Mouse (Mus musculus) hindbrain, embryonic 12.5 days (tissue): ENCODE results near the gene Lrrc3c. TPM values are rescaled to one million over a fixed set of nuclear protein-coding genes. Genes with fewer than 3 reads are reported as not detected.

Source experiments
- ATAC-seq: fragments of 200-750 bp; cut with Nextera tagmentation; 2 replicates; pipeline ENCODE4 v1.8.0; 2017; ENCODE audit warnings: moderate TSS enrichment; ENCODE audit not compliant: low FRiP score
- H3K27ac ChIP-seq: fragments of 300-500 bp; sonication (generic); 2 replicates; pipeline ENCODE4 v1.5.1; 2016; ENCODE audit warnings: mild to moderate bottlenecking
- H3K27me3 ChIP-seq: fragments of 300-500 bp; sonication (generic); 2 replicates; pipeline ENCODE4 v1.6.1; 2016; ENCODE audit warnings: mild to moderate bottlenecking
- H3K36me3 ChIP-seq: fragments of 300-500 bp; sonication (generic); 2 replicates; pipeline ENCODE4 v1.6.1; 2016; ENCODE audit warnings: mild to moderate bottlenecking
- H3K4me1 ChIP-seq: fragments of 300-500 bp; sonication (generic); 2 replicates; pipeline ENCODE4 v1.6.1; 2016
- H3K4me2 ChIP-seq: fragments of 300-500 bp; sonication (generic); replicated peaks from 2 replicates; pipeline ENCODE4 v1.6.1; 2016; ENCODE audit warnings: mild to moderate bottlenecking
- H3K4me3 ChIP-seq: fragments of 300-500 bp; sonication (generic); 2 replicates; pipeline ENCODE4 v1.5.1; 2016; ENCODE audit warnings: mild to moderate bottlenecking
- H3K9ac ChIP-seq: fragments of 300-500 bp; sonication (generic); 2 replicates; pipeline ENCODE4 v1.6.1; 2016; ENCODE audit warnings: mild to moderate bottlenecking, moderate library complexity
- H3K9me3 ChIP-seq: fragments of 300-500 bp; sonication (generic); replicated peaks from 2 replicates; pipeline ENCODE4 v1.6.1; 2016; ENCODE audit warnings: mild to moderate bottlenecking
- WGBS: fragments of 180-500 bp; shearing (Covaris S2); methylation state at CpG from one replicate; pipeline ENCODE4 v1.1.7; 2016; 5-methylcytosine and 5-hydroxymethylcytosine counted together
- polyA plus RNA-seq: library from polyadenylated mRNA; unstranded; fragments of >200 nt; fragmentation: Nextera tagmentation; extraction: Ambion mirVana; gene quantifications from 2 replicates; pipeline ENCODE4 v1.2.1, GENCODE M21; 2016

Lrrc3c gene
- polyA plus RNA-seq, 1 experiment from 2014 or later, result not detected

DNA sequence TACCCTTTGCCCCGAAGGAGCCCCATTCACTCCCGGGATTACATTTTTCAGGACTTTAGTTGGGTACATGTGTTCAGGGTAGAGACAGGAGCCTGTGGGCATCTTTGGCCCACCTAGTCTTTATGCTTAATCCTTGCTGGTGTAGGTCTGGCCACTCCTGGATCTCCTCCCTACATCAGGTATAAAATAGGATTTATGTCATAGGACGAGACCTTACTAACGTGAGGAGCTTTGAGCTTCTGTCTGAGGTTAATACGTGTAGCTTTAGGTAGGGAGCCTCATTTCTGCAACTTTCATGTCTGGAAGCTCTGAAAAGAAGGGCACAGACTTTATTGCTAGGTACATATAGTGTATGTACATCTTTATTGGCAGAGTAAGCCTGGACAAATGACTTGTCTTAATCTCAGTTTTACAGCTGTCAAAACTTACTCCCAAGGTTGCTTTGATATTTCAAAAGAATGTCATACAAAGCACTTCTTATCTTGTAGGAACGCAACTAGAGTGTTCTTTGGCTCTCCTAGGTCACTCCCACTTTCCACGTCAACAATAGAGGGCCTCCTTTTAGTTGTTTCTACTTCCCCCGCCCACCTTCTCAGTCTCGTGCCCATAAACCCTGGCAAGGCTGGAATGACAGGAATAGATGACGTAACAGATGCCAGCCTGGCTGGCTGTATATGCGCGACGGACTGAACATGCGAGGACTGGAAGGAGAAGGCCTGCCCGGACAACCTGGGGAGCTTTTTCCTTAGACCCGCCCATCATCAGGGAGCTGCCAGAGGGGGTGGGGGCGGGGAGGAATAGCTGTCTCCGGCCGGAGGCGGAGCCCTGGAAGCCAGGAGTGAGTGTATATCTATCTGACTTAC is 10.2 kb upstream of the Lrrc3c start:
- Histone ChIP-seq H3K9me3 (no peaks in the 10 kb centered on the region), H3K36me3 (peaks cover 8% of the 10 kb centered on the region), H3K4me1 (peaks cover 34% of the 10 kb centered on the region), H3K4me2 (peak overlapping the region; percentile 93), H3K27ac (peak overlapping the region; percentile 86), H3K27me3 (peaks cover 5% of the 10 kb centered on the region), H3K9ac (peak overlapping the region; percentile 90), H3K4me3 (peak overlapping the region; percentile 86)
- WGBS, result 7% methylated on average over 19 of the region's 20 CpGs
- 0 out of 2 replicates have a peak, but pooled peaks have one; percentile 7 for ATAC-seq

DNA sequence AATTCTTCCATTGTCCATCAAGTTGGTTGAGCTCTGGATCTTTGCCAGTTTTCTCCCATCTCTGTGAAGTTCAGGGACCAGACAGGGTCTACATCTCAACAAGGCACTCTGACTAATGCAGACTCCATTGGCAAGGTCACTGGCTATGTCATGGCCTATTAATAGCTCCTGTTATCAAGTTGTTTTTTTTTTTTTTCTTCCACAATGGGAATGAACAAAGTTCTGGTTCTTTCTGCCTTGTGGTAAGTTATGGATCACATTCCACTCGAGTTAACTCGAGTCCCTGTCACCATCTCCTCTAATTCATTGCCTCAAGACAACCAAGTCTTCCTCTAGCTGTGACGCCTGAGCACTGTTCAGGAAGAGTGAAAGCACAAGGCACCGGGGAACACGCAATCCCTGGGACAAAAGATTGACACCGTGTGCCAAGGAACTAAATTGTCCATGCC is 9.2 kb upstream of the Lrrc3c start:
- no peak overlapping the region for H3K9ac ChIP-seq
- no peak overlapping the region for H3K4me3 ChIP-seq
- 73% methylated on average over 6 of the region's 6 CpGs for WGBS
- no peak overlapping the region for H3K4me2 ChIP-seq
- no peaks in the 10 kb centered on the region for H3K9me3 ChIP-seq
- peaks cover 5% of the 10 kb centered on the region for H3K27me3 ChIP-seq
- H3K36me3 ChIP-seq, result no peaks in the 10 kb centered on the region
- H3K4me1 ChIP-seq, result peaks cover 34% of the 10 kb centered on the region
- ATAC-seq, result no peak
- H3K27ac ChIP-seq, result no peak overlapping the region

DNA sequence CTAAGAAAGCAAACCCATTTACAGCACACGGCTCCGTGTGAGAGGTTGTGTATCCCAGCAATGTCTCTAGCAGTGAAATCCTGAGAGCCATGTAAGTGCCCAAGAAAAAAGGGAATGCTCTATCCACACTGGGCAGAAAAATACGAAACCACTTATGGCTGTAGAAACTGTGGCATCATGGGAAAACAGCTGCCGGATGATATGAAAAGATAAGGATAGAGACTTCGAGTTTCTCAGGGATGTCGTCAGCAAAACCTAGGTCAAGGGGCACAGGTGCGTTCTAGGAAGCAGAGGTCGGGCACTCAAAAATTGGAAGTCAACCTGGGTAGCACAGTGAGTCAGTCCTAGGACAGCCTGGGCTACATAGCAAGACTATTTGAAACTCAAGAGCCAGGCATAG is 8.8 kb upstream of the Lrrc3c start:
- no peak overlapping the region for H3K4me3 ChIP-seq
- no peak overlapping the region for H3K27ac ChIP-seq
- no peak overlapping the region for H3K9ac ChIP-seq
- peaks cover 5% of the 10 kb centered on the region for H3K27me3 ChIP-seq
- peaks cover 34% of the 10 kb centered on the region for H3K4me1 ChIP-seq
- H3K36me3 ChIP-seq, result no peaks in the 10 kb centered on the region
- WGBS, result 82% methylated on average over 8 of the region's 8 CpGs
- no peak for ATAC-seq
- no peak overlapping the region for H3K4me2 ChIP-seq
- no peaks in the 10 kb centered on the region for H3K9me3 ChIP-seq

DNA sequence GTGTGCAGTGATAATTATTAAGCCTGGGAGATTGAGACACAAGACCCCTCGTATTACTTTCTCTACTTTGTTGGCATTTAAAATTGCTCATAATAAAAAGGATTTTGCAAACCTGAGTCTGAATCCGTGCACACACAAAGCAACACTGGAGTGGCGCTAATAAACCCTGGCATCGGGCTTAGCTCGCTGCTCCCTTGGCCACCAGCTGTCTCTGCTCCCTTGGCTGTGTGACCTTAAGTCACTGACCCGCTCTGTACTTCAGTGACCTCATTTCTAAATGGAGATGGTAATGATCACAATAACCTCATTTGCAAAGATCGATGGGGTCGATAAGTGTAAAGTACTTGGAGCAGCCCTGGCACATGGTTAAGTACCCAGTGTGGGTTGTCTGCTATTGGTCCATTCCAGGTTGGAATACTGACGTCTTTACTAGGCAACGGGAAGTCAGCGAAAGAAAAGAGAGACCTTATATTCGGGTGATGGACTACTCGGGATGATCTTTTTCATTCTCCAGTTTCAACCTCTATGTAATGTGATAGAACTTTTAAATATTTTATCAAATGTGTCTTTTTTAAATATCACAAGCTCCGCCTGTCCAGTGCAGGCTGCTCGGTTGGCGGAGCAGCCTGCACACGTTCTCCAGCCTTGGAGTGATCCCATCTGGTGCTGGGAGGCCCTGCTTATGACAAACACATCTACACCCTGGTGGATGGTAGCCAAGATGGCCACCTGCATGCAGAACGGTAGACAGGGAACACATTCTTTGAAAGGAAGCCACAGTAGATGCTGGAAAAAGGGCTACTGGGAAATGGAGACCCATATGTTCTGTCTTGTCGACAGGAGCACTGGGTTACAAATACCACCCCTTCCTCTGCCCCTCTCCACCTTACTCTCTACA is 7.3 kb upstream of the Lrrc3c start:
- H3K4me2 ChIP-seq, result no peak overlapping the region
- no peak for ATAC-seq
- 74% methylated on average over 19 of the region's 19 CpGs for WGBS
- H3K27ac ChIP-seq, result no peak overlapping the region
- peaks cover 21% of the 10 kb centered on the region for H3K4me1 ChIP-seq
- no peaks in the 10 kb centered on the region for H3K9me3 ChIP-seq
- H3K27me3 ChIP-seq, result peaks cover 5% of the 10 kb centered on the region
- H3K36me3 ChIP-seq, result no peaks in the 10 kb centered on the region
- no peak overlapping the region for H3K4me3 ChIP-seq
- H3K9ac ChIP-seq, result no peak overlapping the region

DNA sequence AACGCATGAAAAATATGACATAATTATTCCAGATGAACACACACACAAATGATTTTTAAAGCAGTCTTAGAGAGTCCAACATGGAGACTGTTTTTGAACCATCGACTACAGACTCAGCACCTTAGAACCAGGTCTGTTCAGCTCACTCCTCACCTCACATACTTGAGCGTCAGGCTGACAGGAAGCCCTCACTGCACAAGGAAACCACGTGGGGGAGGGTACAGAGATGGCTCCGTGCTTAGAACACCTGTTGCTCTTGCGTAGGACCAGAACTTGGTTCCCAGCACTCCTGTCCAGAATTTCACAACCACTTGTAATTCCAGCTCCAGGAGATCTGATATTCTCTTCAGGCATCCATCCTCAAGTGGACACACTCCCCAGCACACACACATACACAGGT is 3.1 kb upstream of the Lrrc3c start:
- Histone ChIP-seq H3K36me3 (no peaks in the 10 kb centered on the region), H3K9ac (no peak overlapping the region), H3K27me3 (peaks cover 29% of the 10 kb centered on the region), H3K4me3 (no peak overlapping the region), H3K9me3 (no peaks in the 10 kb centered on the region), H3K4me1 (no peaks in the 10 kb centered on the region), H3K4me2 (no peak overlapping the region), H3K27ac (no peak overlapping the region)
- ATAC-seq, result no peak
- 80% methylated on average over 6 of the region's 6 CpGs for WGBS

DNA sequence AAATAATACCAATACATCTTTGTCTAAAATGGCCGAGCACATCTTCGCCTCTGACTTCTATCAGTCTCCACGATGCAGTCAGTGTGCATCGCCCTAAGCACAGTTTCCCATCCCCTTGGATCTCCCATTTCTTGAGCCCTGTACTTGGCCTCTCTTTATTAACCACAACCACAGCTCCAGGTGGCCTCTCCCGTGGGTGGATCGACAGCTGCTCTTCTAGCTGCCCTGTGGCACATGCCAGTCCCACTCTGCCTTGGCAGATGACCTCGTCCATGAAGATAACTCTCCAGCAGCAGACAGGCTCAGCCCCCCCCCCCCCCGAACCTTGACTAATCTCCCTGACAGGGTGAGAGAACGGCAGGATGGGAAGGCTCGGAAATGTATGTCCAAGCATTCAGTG is 2.6 kb upstream of the Lrrc3c start:
- Histone ChIP-seq H3K36me3 (no peaks in the 10 kb centered on the region), H3K9me3 (no peaks in the 10 kb centered on the region), H3K9ac (no peak overlapping the region), H3K4me3 (no peak overlapping the region), H3K4me2 (no peak overlapping the region), H3K27me3 (peaks cover 33% of the 10 kb centered on the region), H3K4me1 (no peaks in the 10 kb centered on the region), H3K27ac (no peak overlapping the region)
- no peak for ATAC-seq
- 80% methylated on average over 10 of the region's 10 CpGs for WGBS

DNA sequence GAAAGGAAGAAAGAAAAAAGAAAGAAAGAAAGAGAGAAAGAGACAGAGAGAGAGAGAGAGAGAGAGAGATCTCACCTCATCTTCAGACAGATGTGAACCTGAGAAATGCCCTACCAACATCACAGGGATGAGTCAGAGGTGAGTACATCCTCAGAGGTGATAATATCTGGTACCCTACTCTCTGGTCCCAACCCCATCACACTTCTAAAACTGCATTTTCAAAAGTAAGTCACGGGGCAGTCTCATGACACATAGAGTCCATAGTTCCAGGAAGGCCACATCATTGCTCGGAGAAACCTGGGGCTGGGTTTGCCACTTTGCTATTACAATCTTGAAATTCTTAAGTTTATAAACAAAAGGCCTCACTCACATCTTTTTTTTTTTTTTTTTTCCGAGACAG is 2.1 kb upstream of the Lrrc3c start:
- no peak overlapping the region for H3K27ac ChIP-seq
- ATAC-seq, result no peak
- no peaks in the 10 kb centered on the region for H3K4me1 ChIP-seq
- WGBS, result 88% methylated on average over 3 of the region's 3 CpGs
- no peaks in the 10 kb centered on the region for H3K36me3 ChIP-seq
- no peak overlapping the region for H3K4me3 ChIP-seq
- H3K27me3 ChIP-seq, result peaks cover 38% of the 10 kb centered on the region
- H3K9ac ChIP-seq, result no peak overlapping the region
- no peaks in the 10 kb centered on the region for H3K9me3 ChIP-seq
- no peak overlapping the region for H3K4me2 ChIP-seq

DNA sequence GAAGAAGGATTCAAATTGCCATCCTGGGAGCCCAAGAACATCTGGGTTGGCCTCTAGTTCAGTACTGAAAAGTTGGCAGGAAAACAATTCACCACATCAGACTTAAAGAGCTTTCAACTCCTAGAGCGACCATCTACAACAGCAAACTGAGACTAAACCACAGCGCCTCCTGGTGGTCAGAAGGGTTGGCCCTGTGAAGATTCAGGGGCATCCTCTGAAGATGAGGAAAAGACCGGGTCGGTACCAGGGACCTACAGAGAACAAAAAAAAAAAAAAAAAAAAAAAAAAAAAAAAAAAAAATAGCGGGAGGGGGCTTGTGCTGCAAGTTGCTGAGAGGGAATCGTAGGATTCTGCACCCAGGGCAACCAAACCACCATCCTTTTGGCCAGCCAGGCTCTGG is 728 bp upstream of the Lrrc3c start:
- Histone ChIP-seq H3K9me3 (no peaks in the 10 kb centered on the region), H3K36me3 (no peaks in the 10 kb centered on the region), H3K4me2 (no peak overlapping the region), H3K27me3 (peaks cover 46% of the 10 kb centered on the region), H3K4me3 (no peak overlapping the region), H3K9ac (no peak overlapping the region), H3K4me1 (peaks cover 5% of the 10 kb centered on the region), H3K27ac (no peak overlapping the region)
- no peak for ATAC-seq
- WGBS, result 36% methylated on average over 6 of the region's 6 CpGs

DNA sequence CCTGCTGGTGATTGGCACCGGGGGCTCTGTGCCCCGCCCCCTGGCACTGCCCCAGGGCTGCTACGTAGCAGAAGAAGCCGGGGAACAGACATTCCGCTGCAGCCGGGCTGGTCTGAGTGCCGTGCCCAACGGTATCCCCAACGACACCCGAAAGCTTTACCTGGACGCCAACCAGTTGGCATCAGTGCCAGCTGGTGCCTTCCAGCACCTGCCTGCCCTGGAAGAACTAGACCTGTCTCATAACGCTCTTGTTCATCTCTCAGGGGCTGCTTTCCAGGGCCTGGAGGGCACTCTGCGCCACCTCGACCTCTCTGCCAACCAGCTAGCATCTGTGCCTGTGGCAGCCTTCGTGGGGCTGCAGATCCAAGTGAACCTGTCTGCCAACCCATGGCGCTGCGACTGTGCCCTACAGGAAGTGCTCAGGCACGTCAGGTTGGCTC is 780 bp downstream of the Lrrc3c start:
- Histone ChIP-seq H3K9ac (no peak overlapping the region), H3K9me3 (no peaks in the 10 kb centered on the region), H3K27me3 (peaks cover 43% of the 10 kb centered on the region), H3K4me2 (no peak overlapping the region), H3K4me1 (peaks cover 7% of the 10 kb centered on the region), H3K27ac (no peak overlapping the region), H3K4me3 (no peak overlapping the region), H3K36me3 (no peaks in the 10 kb centered on the region)
- WGBS, result 65% methylated on average over 18 of the region's 18 CpGs
- no peak for ATAC-seq

DNA sequence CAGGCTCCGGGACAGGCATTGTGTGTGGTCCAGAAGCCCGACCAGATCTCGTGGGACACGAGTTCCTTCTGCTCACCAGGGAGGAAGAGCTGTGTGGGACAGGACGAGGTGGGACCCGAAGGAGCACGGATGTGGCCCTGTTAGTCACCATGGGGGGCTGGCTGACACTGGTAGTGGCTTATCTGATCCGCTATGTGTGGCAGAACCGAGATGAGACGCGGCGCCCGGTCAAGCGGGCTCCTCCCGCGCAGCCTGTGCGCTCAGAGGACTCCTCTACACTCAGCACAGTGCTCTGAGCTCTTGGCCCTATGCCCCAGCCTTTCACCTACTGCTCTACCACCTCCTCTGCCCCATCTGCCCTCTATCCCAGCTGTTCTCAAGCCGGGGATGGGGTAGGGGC is 1.2 kb downstream of the Lrrc3c start:
- Histone ChIP-seq H3K9ac (no peak overlapping the region), H3K4me2 (no peak overlapping the region), H3K27ac (no peak overlapping the region), H3K9me3 (no peaks in the 10 kb centered on the region), H3K4me1 (peaks cover 7% of the 10 kb centered on the region), H3K27me3 (peaks cover 43% of the 10 kb centered on the region), H3K4me3 (no peak overlapping the region), H3K36me3 (no peaks in the 10 kb centered on the region)
- ATAC-seq, result no peak
- WGBS, result 46% methylated on average over 18 of the region's 18 CpGs

DNA sequence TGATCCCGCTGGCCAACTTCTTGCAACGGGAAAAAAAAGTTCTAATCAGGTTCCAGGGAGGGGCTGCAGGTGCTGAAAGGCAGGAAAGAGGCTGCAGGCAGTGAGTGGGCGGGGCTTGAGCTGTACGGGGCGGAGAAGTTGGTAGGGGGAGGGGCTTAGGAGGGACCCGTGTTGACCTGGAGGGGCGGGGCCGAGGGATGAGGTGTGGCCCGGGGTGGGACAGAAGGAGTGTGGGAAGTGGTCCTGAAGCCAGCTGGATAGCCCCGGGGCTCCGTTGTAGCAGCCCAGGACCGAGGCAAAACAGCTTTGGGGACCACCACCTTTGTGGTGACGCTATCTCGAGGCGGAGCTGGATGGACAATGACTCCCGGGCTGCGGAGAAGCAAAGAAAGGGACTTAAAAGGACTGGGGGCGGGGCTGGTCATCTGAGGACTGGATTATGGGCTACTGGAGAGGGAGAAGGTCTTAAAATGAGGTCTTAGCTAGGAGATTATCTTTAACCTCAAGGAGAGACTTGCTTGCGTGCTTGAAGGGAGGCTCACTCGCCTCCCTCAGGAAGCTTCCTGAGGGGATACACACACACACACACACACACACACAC is 4.1 kb downstream of the Lrrc3c start:
- Histone ChIP-seq H3K27me3 (peaks cover 43% of the 10 kb centered on the region), H3K36me3 (no peaks in the 10 kb centered on the region), H3K4me2 (peak overlapping the region; percentile 47), H3K4me3 (peak overlapping the region; percentile 29), H3K4me1 (peaks cover 7% of the 10 kb centered on the region), H3K9ac (0 out of 2 replicates have a peak overlapping the region, but pooled peaks have one; percentile 23), H3K9me3 (no peaks in the 10 kb centered on the region), H3K27ac (no peak overlapping the region)
- 3% methylated on average over 19 of the region's 20 CpGs for WGBS
- ATAC-seq, result no peak

DNA sequence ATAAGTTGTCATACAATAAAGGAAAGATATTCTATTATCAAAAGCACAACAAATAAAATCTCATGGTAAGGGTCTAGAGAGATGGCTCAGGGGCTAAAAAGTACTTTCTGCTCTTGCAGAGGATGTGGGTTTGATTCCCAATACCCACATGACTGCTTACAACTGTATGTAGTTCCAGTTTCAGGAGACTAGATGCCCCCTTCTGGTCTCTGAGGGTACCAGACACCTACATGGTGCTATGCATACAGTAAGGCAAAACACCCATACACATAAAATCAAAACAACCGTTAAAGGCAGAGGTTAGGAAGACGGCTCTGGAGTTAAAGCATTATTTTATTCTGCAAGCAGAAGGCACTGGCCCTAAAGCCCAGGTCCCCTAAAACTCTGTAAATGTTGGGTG is 5.9 kb downstream of the Lrrc3c start:
- peaks cover 34% of the 10 kb centered on the region for H3K27me3 ChIP-seq
- no peaks in the 10 kb centered on the region for H3K36me3 ChIP-seq
- H3K4me3 ChIP-seq, result no peak overlapping the region
- peaks cover 7% of the 10 kb centered on the region for H3K4me1 ChIP-seq
- H3K9me3 ChIP-seq, result no peaks in the 10 kb centered on the region
- ATAC-seq, result no peak
- no peak overlapping the region for H3K27ac ChIP-seq
- 81% methylated on average over 2 of the region's 2 CpGs for WGBS
- H3K9ac ChIP-seq, result no peak overlapping the region
- no peak overlapping the region for H3K4me2 ChIP-seq
